Mouse (Mus musculus) left cerebral cortex, adult 8-10 months (tissue): ENCODE measurements around the gene Pcnx2. TPM values are rescaled to one million over a fixed set of nuclear protein-coding genes. Genes with fewer than 3 reads are reported as not detected.
A peak's percentile ranks its signal among the peaks of the same experiment; 100 is the strongest.

Experiments
- DNase-seq, 2 experiments: peaks; one replicate each; pipeline ENCODE4 v3.0.0; 2022; ENCODE audit warnings: low spot score in 2 of 2
- total RNA-seq, 4 experiments: library from RNA; stranded (reverse); gene quantifications; 2 replicates each; pipeline ENCODE4 v1.2.4; 2022

Pcnx2 gene
- total RNA-seq, 4 experiments from 2014 or later: 76.7 to 90.1 (median 84.9) TPM

DNA sequence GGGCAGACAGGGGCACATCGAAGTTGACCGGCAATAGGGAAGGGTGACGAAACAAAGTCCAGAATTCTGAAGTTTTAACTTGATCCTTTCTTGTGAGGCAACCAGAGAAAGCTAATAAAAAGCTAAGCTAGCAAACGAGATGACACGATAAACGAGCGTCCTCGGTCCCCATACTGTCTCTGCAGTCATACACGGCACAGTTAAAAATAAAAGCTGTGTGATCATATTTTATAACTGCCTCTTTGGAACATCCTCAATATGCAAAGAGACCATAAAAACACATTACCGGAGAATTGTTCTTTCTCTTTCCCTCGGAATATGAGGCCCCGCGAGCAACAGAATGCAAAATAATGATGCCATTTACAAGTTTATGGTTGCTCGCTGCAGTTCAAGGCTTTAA is 76.1 kb downstream of the Pcnx2 start:
- DNase-seq: no peak

- peak in 1 of 2 experiments; percentile 72 for DNase-seq
Measured at GRCm38 (mm10) chr8:125819797-125820196, 78.3 kb downstream of the Pcnx2 start.

- no peak for DNase-seq
Measured at GRCm38 (mm10) chr8:125818796-125819195, 79.3 kb downstream of the Pcnx2 start.

DNA sequence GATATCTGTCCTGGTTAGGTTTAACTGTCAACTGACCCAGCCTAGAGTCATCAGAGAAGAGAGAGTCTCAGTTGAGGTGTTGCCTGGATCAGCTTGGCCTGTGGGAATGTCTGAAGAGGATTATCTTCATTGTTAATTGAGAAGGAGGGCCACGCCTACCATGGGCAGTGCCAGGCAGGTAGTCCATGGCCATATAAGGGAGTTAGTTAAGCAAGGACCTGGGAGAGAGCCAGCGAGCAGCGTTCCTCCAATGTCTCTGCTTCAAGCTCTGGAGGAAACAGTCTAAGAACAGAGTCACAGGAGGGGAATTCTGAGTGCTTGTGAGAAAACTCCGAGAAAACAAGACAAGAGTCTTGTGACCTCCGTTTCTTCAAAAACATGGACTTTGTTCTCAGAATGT is 81.4 kb downstream of the Pcnx2 start:
- DNase-seq: no peak

DNA sequence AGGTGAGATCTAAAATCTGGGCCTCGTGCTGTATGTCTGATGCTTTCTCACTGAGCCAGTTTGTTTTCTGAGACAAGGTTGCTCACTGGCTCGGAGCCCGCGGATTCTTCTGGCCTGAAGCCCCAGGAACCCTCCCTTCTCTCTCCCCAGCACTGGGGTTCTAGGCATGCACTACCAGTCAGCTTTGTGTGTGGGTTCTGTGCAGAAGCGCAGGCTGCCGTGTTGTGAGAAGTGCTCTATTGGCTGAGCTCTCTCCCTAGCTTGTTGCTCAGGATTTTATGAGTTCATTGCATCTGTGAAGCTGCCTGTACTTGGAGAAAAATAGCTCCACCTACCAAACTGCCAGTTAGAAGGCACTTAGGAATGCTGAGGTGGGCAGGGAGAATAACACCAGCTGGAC is 89.3 kb downstream of the Pcnx2 start:
- DNase-seq: peak in 1 of 2 experiments; percentile 84

GRCm38 (mm10) chr8:125807905-125808310 is 90.2 kb downstream of the Pcnx2 start:
- no peak for DNase-seq

DNA sequence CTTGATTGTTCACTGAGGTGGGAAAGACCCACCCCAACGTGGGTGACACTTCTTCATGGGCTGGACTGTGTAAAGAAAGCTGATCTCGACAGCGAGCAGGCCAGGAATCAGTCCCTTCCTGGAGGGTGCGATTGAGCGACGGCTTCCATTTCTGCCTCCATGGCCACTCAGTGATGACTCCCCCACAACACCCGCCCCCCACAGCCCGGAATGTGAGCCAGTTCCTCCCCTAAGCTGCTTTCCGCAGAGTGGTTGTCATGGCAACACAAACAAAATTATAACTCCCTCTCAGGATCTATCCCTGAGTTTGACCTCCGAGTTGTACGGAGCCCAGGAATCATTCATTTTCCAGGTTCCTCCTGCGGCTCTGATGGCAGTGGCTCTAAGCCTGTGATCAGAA is 91.7 kb downstream of the Pcnx2 start:
- DNase-seq: no peak

- DNase-seq: no peak
Measured at GRCm38 (mm10) chr8:125796970-125797369, 101.1 kb downstream of the Pcnx2 start.

DNA sequence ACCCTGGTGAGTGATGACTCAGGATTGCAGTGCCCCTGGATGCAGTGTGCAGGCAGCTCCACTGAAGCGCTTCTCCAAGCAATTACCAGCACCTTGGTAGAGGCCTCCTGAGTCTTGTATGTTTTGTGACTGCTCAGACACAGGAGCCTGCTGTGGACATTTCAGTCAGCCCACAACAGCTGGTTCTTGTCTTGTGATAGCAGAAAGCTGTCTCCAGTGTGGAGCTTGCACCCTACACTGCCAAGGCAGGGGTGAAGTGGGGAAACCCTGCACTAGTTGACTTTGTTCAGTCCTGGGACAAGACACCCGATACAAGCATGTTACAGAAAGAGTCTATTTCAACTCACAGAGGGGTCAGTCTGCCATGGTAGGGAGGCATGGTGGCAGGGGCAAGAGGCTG is 102.8 kb downstream of the Pcnx2 start:
- DNase-seq: no peak

GRCm38 (mm10) chr8:125792816-125793455 is 105.2 kb downstream of the Pcnx2 start:
- DNase-seq: no peak

GRCm38 (mm10) chr8:125786886-125787285 is 111.2 kb downstream of the Pcnx2 start:
- DNase-seq: no peak

- DNase-seq: no peak
Measured at GRCm38 (mm10) chr8:125782161-125782560, 116.0 kb downstream of the Pcnx2 start.

GRCm38 (mm10) chr8:125779656-125780055 is 118.5 kb downstream of the Pcnx2 start:
- no peak for DNase-seq

DNA sequence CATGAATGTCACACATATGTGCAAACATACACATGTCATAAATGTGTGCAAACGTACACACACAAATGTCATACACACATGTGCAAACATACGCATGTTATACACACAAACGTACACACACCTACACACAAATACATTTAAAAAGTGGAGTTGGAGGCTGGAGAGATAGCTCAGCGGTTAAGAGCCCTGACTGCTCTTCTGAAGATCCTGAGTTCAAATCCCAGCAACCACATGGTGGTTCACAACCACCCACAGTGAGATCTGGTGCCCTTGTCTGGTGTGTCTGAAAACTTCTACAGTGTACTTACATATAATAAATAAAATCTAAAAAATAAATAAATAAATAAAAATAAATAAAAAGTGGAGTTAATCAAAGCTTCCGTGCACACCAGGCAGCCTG is 119.2 kb downstream of the Pcnx2 start:
- no peak for DNase-seq

DNA sequence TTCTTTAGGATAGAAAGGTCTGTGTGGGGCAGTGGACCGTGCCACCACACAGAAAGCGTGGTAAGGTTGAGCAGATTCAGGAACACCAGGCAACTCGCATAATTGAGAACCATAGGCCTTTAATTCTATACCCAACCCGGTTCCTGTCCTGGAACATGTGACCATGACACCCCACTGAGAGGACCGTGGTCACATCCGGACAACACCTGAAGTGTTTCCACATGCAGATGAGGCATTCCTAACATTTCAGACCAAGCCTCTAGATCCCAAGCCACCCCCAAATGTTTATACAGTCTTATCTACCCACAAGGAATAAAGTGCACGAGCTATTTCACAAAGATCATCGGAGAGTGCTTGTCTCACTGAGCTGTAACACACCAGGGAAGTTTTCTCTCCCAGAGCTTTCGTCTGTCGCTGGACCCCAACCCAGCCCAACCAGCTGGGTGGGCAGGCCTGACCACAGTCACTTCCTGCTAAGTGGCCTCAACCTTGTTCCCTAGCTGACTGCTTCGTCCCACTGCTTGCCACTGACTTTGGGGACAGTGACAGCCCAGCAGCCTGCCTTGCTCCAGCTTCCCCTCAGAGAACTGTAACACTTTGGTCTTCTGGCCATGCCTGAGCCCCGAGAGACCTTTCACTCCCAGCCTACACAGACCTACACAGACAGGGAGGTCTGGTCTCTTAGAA is 120.5 kb downstream of the Pcnx2 start:
- no peak for DNase-seq

- DNase-seq: no peak
Measured at GRCm38 (mm10) chr8:125776800-125777199, 121.3 kb downstream of the Pcnx2 start.

DNA sequence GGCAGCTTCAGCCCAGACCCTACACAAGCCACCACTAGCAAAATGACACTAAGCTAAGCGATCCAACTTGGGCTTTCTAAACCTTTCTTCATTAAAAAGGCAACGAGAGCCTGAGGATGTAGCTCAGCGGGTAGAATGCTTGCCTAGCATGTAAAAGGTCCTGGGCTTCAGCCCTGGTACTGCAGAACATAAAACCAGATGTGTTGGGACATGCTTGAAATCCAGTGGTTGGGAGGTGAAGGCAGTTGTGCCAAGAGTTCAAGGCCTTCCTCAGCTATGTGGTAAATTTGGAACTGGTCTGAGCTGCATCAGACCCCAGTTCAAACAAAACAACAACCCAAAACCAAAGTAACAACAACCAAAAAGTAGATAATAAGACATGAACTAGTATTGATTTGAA is 121.8 kb downstream of the Pcnx2 start:
- DNase-seq: no peak

GRCm38 (mm10) chr8:125775031-125775430 is 123.1 kb downstream of the Pcnx2 start:
- no peak for DNase-seq

GRCm38 (mm10) chr8:125773281-125773803 is 124.8 kb downstream of the Pcnx2 start:
- DNase-seq: no peak

DNA sequence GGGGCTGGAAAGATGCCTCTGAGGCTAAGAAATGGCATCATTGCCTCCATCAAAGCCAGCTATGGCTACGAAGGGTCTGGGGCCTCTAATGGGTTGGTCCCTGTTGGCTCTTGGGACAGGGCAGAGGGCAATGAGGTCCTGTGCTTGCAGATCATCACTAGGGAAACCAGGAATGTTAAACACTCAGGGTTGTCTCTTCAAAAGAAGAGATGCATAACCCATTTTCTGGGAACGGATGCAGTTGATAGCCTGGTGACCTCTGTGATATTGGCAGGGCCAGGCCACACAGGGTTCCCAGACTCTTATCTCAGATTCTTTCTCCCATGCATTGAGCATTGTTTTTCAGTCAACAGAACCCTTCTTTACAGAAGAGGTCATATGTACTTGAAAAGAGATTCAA is 125.8 kb downstream of the Pcnx2 start:
- no peak for DNase-seq

GRCm38 (mm10) chr8:125768079-125768478 is 130.0 kb downstream of the Pcnx2 start:
- no peak for DNase-seq

GRCm38 (mm10) chr8:125763066-125763786 is 134.9 kb downstream of the Pcnx2 start:
- DNase-seq: no peak
